Mouse (Mus musculus) heart, embryonic 12.5 days (tissue): ENCODE data around the gene Pmvk. TPM values are rescaled to one million over a fixed set of nuclear protein-coding genes. Genes with fewer than 3 reads are reported as not detected.
"Not testable (repeated sequence)": the region's sequence is repeated elsewhere in the genome, so short reads cannot be mapped to it uniquely, and the experiment has no call there.

Source experiments
- ATAC-seq: fragments of 200-750 bp; cut with Nextera tagmentation; 2 replicates; pipeline ENCODE4 v1.8.0; 2017; ENCODE audit warnings: moderate TSS enrichment, moderate library complexity; ENCODE audit not compliant: insufficient number of reproducible peaks, low FRiP score
- H3K27ac ChIP-seq: fragments of 300-500 bp; sonication (generic); 2 replicates; pipeline ENCODE4 v1.5.1; 2016; ENCODE audit warnings: mild to moderate bottlenecking, moderate library complexity; ENCODE audit not compliant: poor library complexity, severe bottlenecking
- H3K27me3 ChIP-seq: fragments of 300-500 bp; sonication (generic); replicated peaks from 2 replicates; pipeline ENCODE4 v1.6.1; 2016; ENCODE audit warnings: mild to moderate bottlenecking, moderate library complexity
- H3K36me3 ChIP-seq: fragments of 300-500 bp; sonication (generic); 2 replicates; pipeline ENCODE4 v1.6.1; 2016; ENCODE audit warnings: mild to moderate bottlenecking, moderate library complexity
- H3K4me1 ChIP-seq: fragments of 300-500 bp; sonication (generic); replicated peaks from 2 replicates; pipeline ENCODE4 v1.6.1; 2016; ENCODE audit warnings: mild to moderate bottlenecking
- H3K4me2 ChIP-seq: fragments of 300-500 bp; sonication (generic); 2 replicates; pipeline ENCODE4 v1.6.1; 2016; ENCODE audit warnings: mild to moderate bottlenecking, moderate library complexity
- H3K4me3 ChIP-seq: fragments of 300-500 bp; sonication (generic); 2 replicates; pipeline ENCODE4 v1.5.1; 2016; ENCODE audit warnings: mild to moderate bottlenecking
- H3K9ac ChIP-seq: fragments of 300-500 bp; sonication (generic); 2 replicates; pipeline ENCODE4 v1.6.1; 2016; ENCODE audit warnings: mild to moderate bottlenecking, moderate library complexity
- H3K9me3 ChIP-seq: fragments of 300-500 bp; sonication (generic); replicated peaks from 2 replicates; pipeline ENCODE4 v1.6.1; 2016; ENCODE audit warnings: mild to moderate bottlenecking, moderate library complexity
- WGBS: fragments of 180-500 bp; shearing (Covaris S2); methylation state at CpG from one replicate; pipeline ENCODE4 v1.1.7; 2016; 5-methylcytosine and 5-hydroxymethylcytosine counted together
- polyA plus RNA-seq: library from polyadenylated mRNA; unstranded; fragments of >200 nt; fragmentation: Nextera tagmentation; extraction: Ambion mirVana; gene quantifications from 2 replicates; pipeline ENCODE4 v1.2.1, GENCODE M21; 2016

The Pmvk gene
- polyA plus RNA-seq, 1 experiment from 2014 or later = 46.8 TPM

DNA sequence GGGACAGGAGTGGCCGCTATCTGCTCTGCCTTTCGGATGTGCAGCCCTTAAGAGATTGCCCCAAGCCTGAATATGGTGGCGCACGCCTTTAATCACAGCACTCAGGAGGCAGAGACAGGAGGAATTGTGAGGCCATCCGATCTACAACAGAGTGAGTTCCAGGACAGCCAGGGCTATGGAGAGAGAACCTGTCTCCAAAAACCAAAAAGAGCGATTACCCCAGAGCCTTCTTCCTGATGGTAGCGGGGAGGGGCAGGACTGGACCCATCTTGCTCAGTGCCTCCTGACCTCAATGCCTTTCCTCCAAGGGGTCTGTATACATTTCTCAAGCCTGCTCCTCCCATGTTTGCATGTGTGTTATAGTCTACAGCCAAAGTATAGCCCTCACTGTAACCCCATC is 25.3 kb upstream of the Pmvk start:
- peaks cover 66% of the 10 kb centered on the region for H3K36me3 ChIP-seq
- WGBS = 89% methylated on average over 7 of the region's 7 CpGs
- not testable (repeated sequence) for ATAC-seq

GRCm38 (mm10) chr3:89430171-89431159 is 23.9 kb upstream of the Pmvk start, which contains the start of gene Pygo2:
Gene Pygo2, plus strand, starts transcription at chr3:89430214.
- H3K4me3 ChIP-seq = peak within 1 kb of the TSS; percentile 87
- H3K9me3 ChIP-seq = no peaks in the 10 kb centered on the region
- ATAC-seq = peak; percentile 98
- H3K4me2 ChIP-seq = peak within 1 kb of the TSS; percentile 74
- H3K9ac ChIP-seq = peak within 1 kb of the TSS; percentile 96
- H3K27ac ChIP-seq = peak within 1 kb of the TSS; percentile 92
- peaks cover 16% of the 10 kb centered on the region for H3K4me1 ChIP-seq
- H3K36me3 ChIP-seq = peaks cover 60% of the 10 kb centered on the region
- 2% methylated on average over 53 of the region's 68 CpGs for WGBS
- no peaks in the 10 kb centered on the region for H3K27me3 ChIP-seq

More for the DNA sequence above, 25.3 kb upstream of the Pmvk start:
- not testable (repeated sequence) for H3K9me3 ChIP-seq, H3K27ac ChIP-seq, H3K9ac ChIP-seq, H3K4me3 ChIP-seq, H3K4me2 ChIP-seq, H3K27me3 ChIP-seq
- H3K4me1 ChIP-seq = peaks cover 15% of the 10 kb centered on the region

- Histone ChIP-seq H3K9me3 (no peaks in the 10 kb centered on the region), H3K27me3 (no peaks in the 10 kb centered on the region), H3K36me3 (peaks cover 38% of the 10 kb centered on the region), H3K4me1 (peaks cover 27% of the 10 kb centered on the region), H3K27ac (no peak overlapping the region), H3K4me2 (no peak overlapping the region), H3K4me3 (no peak overlapping the region), H3K9ac (0 out of 2 replicates have a peak overlapping the region, but pooled peaks have one; percentile 22)
- WGBS = 92% methylated on average over 8 of the region's 8 CpGs
- ATAC-seq = no peak
Measured at GRCm38 (mm10) chr3:89432606-89433005, 21.7 kb upstream of the Pmvk start.

DNA sequence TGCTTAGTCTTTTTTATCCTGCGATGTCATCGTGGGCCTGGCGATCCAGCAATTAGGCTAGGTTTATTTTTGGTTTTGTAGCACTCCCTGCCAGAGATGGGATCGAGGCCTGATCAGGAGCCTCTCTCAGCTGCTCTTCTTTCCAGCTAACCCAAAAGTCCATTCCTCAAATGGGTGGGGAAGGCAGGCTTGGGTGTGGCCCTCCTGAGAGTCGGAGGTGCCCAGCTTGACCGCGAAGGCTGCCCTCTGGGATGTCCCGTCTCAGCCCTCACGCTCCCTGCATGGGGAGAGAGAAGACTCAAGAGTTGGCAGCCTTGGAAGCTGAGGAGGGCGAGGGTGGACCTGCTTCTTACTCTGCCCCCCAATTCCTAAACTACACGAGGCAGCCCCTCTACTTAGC is 19.8 kb upstream of the Pmvk start:
- Histone ChIP-seq H3K27ac (no peak overlapping the region), H3K27me3 (no peaks in the 10 kb centered on the region), H3K9ac (no peak overlapping the region), H3K4me3 (no peak overlapping the region), H3K36me3 (peaks cover 33% of the 10 kb centered on the region), H3K4me2 (no peak overlapping the region), H3K9me3 (no peaks in the 10 kb centered on the region), H3K4me1 (peaks cover 36% of the 10 kb centered on the region)
- WGBS = 76% methylated on average over 11 of the region's 11 CpGs
- no peak for ATAC-seq

- H3K4me1 ChIP-seq = peaks cover 36% of the 10 kb centered on the region
- no peak overlapping the region for H3K4me2 ChIP-seq
- no peaks in the 10 kb centered on the region for H3K27me3 ChIP-seq
- H3K4me3 ChIP-seq = no peak overlapping the region
- no peak overlapping the region for H3K27ac ChIP-seq
- peaks cover 39% of the 10 kb centered on the region for H3K36me3 ChIP-seq
- WGBS = 79% methylated on average over 7 of the region's 7 CpGs
- H3K9ac ChIP-seq = no peak overlapping the region
- no peak for ATAC-seq
- H3K9me3 ChIP-seq = no peaks in the 10 kb centered on the region
Measured at GRCm38 (mm10) chr3:89435041-89435440, 19.3 kb upstream of the Pmvk start.

DNA sequence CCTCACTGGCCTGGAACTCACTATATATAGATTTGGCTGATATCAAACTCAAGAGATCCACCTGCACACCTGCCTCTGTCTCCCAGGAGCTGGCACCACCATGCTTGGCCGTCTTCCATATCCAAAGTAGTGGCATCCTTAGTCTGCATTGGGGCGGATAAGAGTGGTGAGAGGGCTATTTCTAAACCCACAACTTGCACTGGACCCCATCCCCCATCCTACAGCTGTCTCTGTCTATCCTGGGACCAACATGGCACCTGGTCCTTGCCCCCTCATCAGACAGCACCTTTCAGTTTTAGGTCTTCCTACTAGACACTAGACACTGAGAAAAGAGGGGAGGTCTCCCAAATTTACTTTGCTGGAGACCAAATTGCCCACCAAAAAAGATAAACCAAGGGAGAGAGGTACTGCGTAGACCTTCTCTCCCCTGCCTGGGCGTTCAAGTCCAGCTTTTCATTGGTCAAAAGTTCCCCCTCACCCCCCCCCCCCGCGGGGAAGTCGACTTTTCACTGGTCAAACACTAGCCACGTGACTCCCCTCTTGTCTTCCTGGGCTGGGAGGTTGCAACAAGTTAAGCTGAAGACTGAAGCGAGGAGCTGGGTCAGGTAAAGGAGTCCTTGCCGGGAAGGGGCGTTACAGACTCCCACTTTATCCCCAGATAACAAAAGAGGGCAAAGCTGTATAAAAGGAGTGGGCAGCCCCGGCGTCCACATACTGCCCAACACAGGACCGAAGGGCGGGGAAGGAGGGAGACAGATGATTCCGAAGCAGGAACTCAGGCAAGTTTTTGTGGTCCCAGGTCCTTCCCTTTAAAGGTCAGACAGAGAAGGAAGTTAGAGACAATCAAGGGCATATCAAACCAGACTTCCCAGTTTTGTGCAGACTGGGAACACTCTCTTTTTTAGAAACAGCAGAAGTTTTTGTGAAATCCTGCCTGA is 17.9 kb upstream of the Pmvk start, which contains the start of gene Pbxip1:
Gene Pbxip1, plus strand, starts transcription at position 531 of the 938 bp plus-strand sequence.
- WGBS = 4% methylated on average over 16 of the region's 16 CpGs
- Histone ChIP-seq H3K4me1 (peaks cover 30% of the 10 kb centered on the region), H3K27me3 (no peaks in the 10 kb centered on the region), H3K36me3 (peaks cover 50% of the 10 kb centered on the region), H3K9ac (peak within 1 kb of the TSS; percentile 81), H3K27ac (peak within 1 kb of the TSS; percentile 83), H3K4me3 (peak within 1 kb of the TSS; percentile 68), H3K9me3 (no peaks in the 10 kb centered on the region), H3K4me2 (peak within 1 kb of the TSS; percentile 70)
- peak; percentile 87 for ATAC-seq

DNA sequence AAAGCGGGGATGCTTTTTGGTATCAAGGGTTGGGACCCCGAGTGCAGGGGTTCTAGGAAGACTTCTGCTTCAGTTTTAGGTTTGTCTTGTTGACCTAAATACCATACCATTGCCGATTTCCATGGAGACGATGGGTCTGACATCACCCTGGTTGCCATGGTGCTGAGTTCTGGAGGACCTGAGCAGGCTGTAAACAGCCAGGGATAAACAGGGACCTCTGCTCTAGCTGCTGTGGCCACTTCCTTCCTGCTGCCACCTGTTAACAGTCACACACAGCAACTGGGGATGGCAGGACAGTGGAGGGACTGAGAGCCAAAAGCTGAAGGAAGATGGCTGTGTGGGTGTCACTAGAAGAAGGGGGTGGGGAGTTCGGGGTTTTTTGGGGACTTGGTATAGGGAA is 17.1 kb upstream of the Pmvk start:
- Histone ChIP-seq H3K4me1 (peaks cover 26% of the 10 kb centered on the region), H3K9me3 (no peaks in the 10 kb centered on the region), H3K36me3 (peaks cover 46% of the 10 kb centered on the region), H3K9ac (peak overlapping the region; percentile 81), H3K27me3 (no peaks in the 10 kb centered on the region), H3K4me3 (peak overlapping the region; percentile 68), H3K27ac (peak overlapping the region; percentile 83), H3K4me2 (peak overlapping the region; percentile 70)
- 35% methylated on average over 5 of the region's 5 CpGs for WGBS
- no peak for ATAC-seq

GRCm38 (mm10) chr3:89440691-89441090 is 13.7 kb upstream of the Pmvk start:
- Histone ChIP-seq H3K9ac (no peak overlapping the region), H3K4me3 (no peak overlapping the region), H3K36me3 (peaks cover 50% of the 10 kb centered on the region), H3K27me3 (no peaks in the 10 kb centered on the region), H3K27ac (no peak overlapping the region), H3K4me1 (peaks cover 20% of the 10 kb centered on the region), H3K9me3 (no peaks in the 10 kb centered on the region), H3K4me2 (no peak overlapping the region)
- ATAC-seq = no peak
- WGBS = 89% methylated on average over 2 of the region's 2 CpGs

DNA sequence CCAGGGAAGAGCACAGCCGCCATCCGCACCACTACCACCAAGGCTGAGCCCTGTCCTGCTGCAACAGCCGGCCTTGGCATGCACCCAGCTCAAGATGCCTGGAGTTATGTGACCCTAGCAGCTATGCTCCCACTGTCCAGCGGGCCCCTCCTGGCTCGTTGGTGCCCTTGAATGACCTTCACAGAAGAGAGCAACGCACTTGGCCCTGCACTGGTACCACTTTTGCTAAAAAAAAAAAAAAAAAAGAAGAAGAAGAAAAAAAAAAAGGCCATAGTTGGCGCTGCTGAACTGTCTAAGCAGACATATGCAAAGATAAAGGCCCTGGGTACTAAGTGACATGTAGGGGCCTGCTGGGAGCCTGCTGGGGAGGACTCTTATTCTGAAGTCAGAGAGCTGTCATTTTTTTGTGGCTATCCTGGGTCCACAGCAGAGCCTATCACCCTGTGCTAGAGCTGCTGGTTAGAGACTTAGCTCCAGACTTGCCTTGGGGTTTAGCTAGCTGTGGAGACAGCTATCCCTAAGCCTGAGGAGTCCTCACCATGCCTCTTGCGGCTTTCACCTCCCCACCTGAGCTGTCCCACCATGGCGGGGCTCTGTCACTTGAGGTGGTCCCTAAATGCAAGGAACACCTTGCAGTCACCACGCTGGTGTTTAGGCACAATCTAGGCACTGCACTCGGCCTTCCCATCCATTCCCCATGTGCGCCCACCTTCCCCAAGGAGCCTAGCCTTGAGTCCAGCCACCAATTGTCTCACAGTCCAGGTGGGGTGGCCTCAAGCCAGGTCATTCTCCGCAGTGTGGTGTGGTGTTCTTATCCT is 5.4 kb upstream of the Pmvk start:
- ATAC-seq = peak; percentile 74
- 37% methylated on average over 13 of the region's 13 CpGs for WGBS
- peaks cover 46% of the 10 kb centered on the region for H3K4me1 ChIP-seq

GRCm38 (mm10) chr3:89449541-89449940 is 4.8 kb upstream of the Pmvk start:
- ATAC-seq = peak; percentile 27; the same call in 1 of the 2 replicates
- H3K4me2 ChIP-seq = peak overlapping the region; percentile 22

More for the DNA sequence above, 5.4 kb upstream of the Pmvk start:
- no peaks in the 10 kb centered on the region for H3K27me3 ChIP-seq
- H3K4me3 ChIP-seq = no peak overlapping the region
- H3K36me3 ChIP-seq = peaks cover 44% of the 10 kb centered on the region
- H3K27ac ChIP-seq = peak overlapping the region; percentile 88
- no peaks in the 10 kb centered on the region for H3K9me3 ChIP-seq
- H3K9ac ChIP-seq = peak overlapping the region; percentile 35
- H3K4me2 ChIP-seq = peak overlapping the region; percentile 31

More at GRCm38 (mm10) chr3:89449541-89449940, 4.8 kb upstream of the Pmvk start:
- Histone ChIP-seq H3K9me3 (no peaks in the 10 kb centered on the region), H3K36me3 (peaks cover 38% of the 10 kb centered on the region), H3K27ac (peak overlapping the region; percentile 88), H3K4me3 (no peak overlapping the region), H3K9ac (0 out of 2 replicates have a peak overlapping the region, but pooled peaks have one; percentile 31), H3K4me1 (peaks cover 46% of the 10 kb centered on the region), H3K27me3 (no peaks in the 10 kb centered on the region)
- 39% methylated on average over 7 of the region's 7 CpGs for WGBS
